Mouse (Mus musculus): ENCODE data around the gene Gm29427. TPM values are rescaled to one million over a fixed set of nuclear protein-coding genes. Genes with fewer than 3 reads are reported as not detected.
A peak's percentile ranks its signal among the peaks of the same experiment; 100 is the strongest.
"Not testable (repeated sequence)": the region's sequence is repeated elsewhere in the genome, so short reads cannot be mapped to it uniquely, and the experiment has no call there.

Gene Gm29427
- polyA plus RNA-seq, 1 experiment = not detected

- Histone ChIP-seq H3K4me1 (ENCODE audit: control insufficient read depth, insufficient read depth, insufficient read length, low read length) (peaks cover 2% of the 10 kb centered on the region; the same call in 1 of the 2 replicates), H3K27ac (replicated peaks; ENCODE audit: low read depth, low read length) (peak overlapping the region; percentile 85), H3K4me3 (ENCODE audit: insufficient read depth, low read depth, low read length) (peak overlapping the region; percentile 99)
Observed at GRCm38 (mm10) chr1:130716513-130717290, 1.1 kb upstream of the Gm29427 start.

GRCm38 (mm10) chr1:130716218-130716512 is 566 bp upstream of the Gm29427 start:
- Histone ChIP-seq H3K27ac (replicated peaks; ENCODE audit: low read depth, low read length) (peak overlapping the region; percentile 53), H3K4me3 (ENCODE audit: insufficient read depth, low read depth, low read length) (peak overlapping the region; percentile 99), H3K4me1 (ENCODE audit: control insufficient read depth, insufficient read depth, insufficient read length, low read length) (peaks cover 2% of the 10 kb centered on the region; the same call in 1 of the 2 replicates)

GRCm38 (mm10) chr1:130714046-130714445 is 1.6 kb downstream of the Gm29427 start:
- no peak overlapping the region for H3K4me3 ChIP-seq (ENCODE audit: insufficient read depth, low read depth, low read length)
- H3K27ac ChIP-seq (replicated peaks; ENCODE audit: low read depth, low read length) = no peak overlapping the region
- H3K4me1 ChIP-seq (ENCODE audit: control insufficient read depth, insufficient read depth, insufficient read length, low read length) = peaks cover 2% of the 10 kb centered on the region; the same call in 1 of the 2 replicates

- H3K27ac ChIP-seq (replicated peaks; ENCODE audit: low read depth, low read length) = no peak overlapping the region
Observed at GRCm38 (mm10) chr1:130710283-130711080, 5.1 kb downstream of the Gm29427 start.

GRCm38 (mm10) chr1:130703613-130704012 is 12.0 kb downstream of the Gm29427 start:
- Histone ChIP-seq H3K4me1 (ENCODE audit: control insufficient read depth, insufficient read depth, insufficient read length, low read length) (no peaks in the 10 kb centered on the region), H3K4me3 (ENCODE audit: insufficient read depth, low read depth, low read length) (no peak overlapping the region), H3K27ac (replicated peaks; ENCODE audit: low read depth, low read length) (no peak overlapping the region)

More at GRCm38 (mm10) chr1:130710283-130711080, 5.1 kb downstream of the Gm29427 start:
- Histone ChIP-seq H3K4me3 (ENCODE audit: insufficient read depth, low read depth, low read length) (no peak overlapping the region), H3K4me1 (ENCODE audit: control insufficient read depth, insufficient read depth, insufficient read length, low read length) (no peaks in the 10 kb centered on the region; the same call in 1 of the 2 replicates)

- no peaks in the 10 kb centered on the region for H3K4me1 ChIP-seq (ENCODE audit: control insufficient read depth, insufficient read depth, insufficient read length, low read length)
- H3K27ac ChIP-seq (replicated peaks; ENCODE audit: low read depth, low read length) = no peak overlapping the region
- H3K4me3 ChIP-seq (ENCODE audit: insufficient read depth, low read depth, low read length) = no peak overlapping the region
Observed at GRCm38 (mm10) chr1:130701976-130702375, 13.6 kb downstream of the Gm29427 start.

GRCm38 (mm10) chr1:130699937-130700633 is 15.5 kb downstream of the Gm29427 start:
- no peak overlapping the region for H3K27ac ChIP-seq (replicated peaks; ENCODE audit: low read depth, low read length)
- H3K4me1 ChIP-seq (ENCODE audit: control insufficient read depth, insufficient read depth, insufficient read length, low read length) = no peaks in the 10 kb centered on the region
- no peak overlapping the region for H3K4me3 ChIP-seq (ENCODE audit: insufficient read depth, low read depth, low read length)

- no peak overlapping the region for H3K4me3 ChIP-seq (ENCODE audit: insufficient read depth, low read depth, low read length)
- no peak overlapping the region for H3K27ac ChIP-seq (replicated peaks; ENCODE audit: low read depth, low read length)
- no peaks in the 10 kb centered on the region for H3K4me1 ChIP-seq (ENCODE audit: control insufficient read depth, insufficient read depth, insufficient read length, low read length)
Observed at GRCm38 (mm10) chr1:130698601-130699000, 17.0 kb downstream of the Gm29427 start.

- Histone ChIP-seq H3K27ac (replicated peaks; ENCODE audit: low read depth, low read length) (no peak overlapping the region), H3K4me3 (ENCODE audit: insufficient read depth, low read depth, low read length) (no peak overlapping the region), H3K4me1 (ENCODE audit: control insufficient read depth, insufficient read depth, insufficient read length, low read length) (no peaks in the 10 kb centered on the region)
Observed at GRCm38 (mm10) chr1:130683905-130684304, 31.7 kb downstream of the Gm29427 start.

- no peak overlapping the region for H3K27ac ChIP-seq (replicated peaks; ENCODE audit: low read depth, low read length)
- H3K4me3 ChIP-seq (ENCODE audit: insufficient read depth, low read depth, low read length) = no peak overlapping the region
- no peaks in the 10 kb centered on the region for H3K4me1 ChIP-seq (ENCODE audit: control insufficient read depth, insufficient read depth, insufficient read length, low read length)
Observed at GRCm38 (mm10) chr1:130681656-130682413, 33.8 kb downstream of the Gm29427 start.

GRCm38 (mm10) chr1:130681075-130681474 is 34.5 kb downstream of the Gm29427 start:
- Histone ChIP-seq H3K4me3 (ENCODE audit: insufficient read depth, low read depth, low read length) (no peak overlapping the region), H3K27ac (replicated peaks; ENCODE audit: low read depth, low read length) (no peak overlapping the region)

GRCm38 (mm10) chr1:130678551-130678950 is 37.0 kb downstream of the Gm29427 start:
- H3K27ac ChIP-seq (replicated peaks; ENCODE audit: low read depth, low read length) = no peak overlapping the region

More at GRCm38 (mm10) chr1:130681075-130681474, 34.5 kb downstream of the Gm29427 start:
- H3K4me1 ChIP-seq (ENCODE audit: control insufficient read depth, insufficient read depth, insufficient read length, low read length) = no peaks in the 10 kb centered on the region

GRCm38 (mm10) chr1:130663576-130663975 is 52.0 kb downstream of the Gm29427 start:
- H3K4me3 ChIP-seq (ENCODE audit: insufficient read depth, low read depth, low read length); H3K27ac ChIP-seq (replicated peaks; ENCODE audit: low read depth, low read length); H3K4me1 ChIP-seq (ENCODE audit: control insufficient read depth, insufficient read depth, insufficient read length, low read length): not testable (repeated sequence)

More at GRCm38 (mm10) chr1:130678551-130678950, 37.0 kb downstream of the Gm29427 start:
- H3K4me3 ChIP-seq (ENCODE audit: insufficient read depth, low read depth, low read length) = no peak overlapping the region
- no peaks in the 10 kb centered on the region for H3K4me1 ChIP-seq (ENCODE audit: control insufficient read depth, insufficient read depth, insufficient read length, low read length)

GRCm38 (mm10) chr1:130661454-130661853 is 54.1 kb downstream of the Gm29427 start, which contains the start of gene C4bp:
Gene C4bp, minus strand, starts transcription at chr1:130661632.
- H3K4me3 ChIP-seq (ENCODE audit: insufficient read depth, low read depth, low read length) = no peak within 1 kb of the TSS
- no peaks in the 10 kb centered on the region for H3K4me1 ChIP-seq (ENCODE audit: control insufficient read depth, insufficient read depth, insufficient read length, low read length)
- H3K27ac ChIP-seq (replicated peaks; ENCODE audit: low read depth, low read length) = no peak within 1 kb of the TSS

Measured in brown adipose tissue, adult 24 weeks (tissue).